Mouse (Mus musculus) thymus, postnatal 10 days (tissue): ENCODE results near the gene Emilin2.

Experiments
- DNase-seq, 2 experiments: peaks; one replicate each; pipeline ENCODE4 v3.0.0; 2021; ENCODE audit warnings: low spot score in 2 of 2

Emilin2 gene

DNA sequence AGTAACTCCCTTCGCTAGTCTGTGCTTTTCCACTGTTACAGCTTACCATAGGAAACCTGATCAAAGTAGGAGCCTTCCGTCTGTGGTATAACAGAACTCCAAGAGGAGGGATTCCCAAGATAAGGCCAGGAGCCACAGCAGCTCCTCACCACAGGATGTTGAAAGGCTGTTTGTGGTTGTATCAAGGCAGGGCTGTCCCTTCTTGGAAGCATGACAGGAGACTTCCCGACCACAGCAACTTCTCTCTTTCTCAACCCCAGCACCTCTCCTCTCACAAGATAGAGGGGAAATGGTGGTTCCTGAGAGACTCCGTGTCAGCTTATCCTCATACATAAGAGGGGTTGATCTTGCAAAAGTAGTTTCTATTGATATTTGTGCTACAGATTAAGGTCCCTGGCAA lies 47.0 kb downstream of the Emilin2 start:
- DNase-seq, result no peak

DNA sequence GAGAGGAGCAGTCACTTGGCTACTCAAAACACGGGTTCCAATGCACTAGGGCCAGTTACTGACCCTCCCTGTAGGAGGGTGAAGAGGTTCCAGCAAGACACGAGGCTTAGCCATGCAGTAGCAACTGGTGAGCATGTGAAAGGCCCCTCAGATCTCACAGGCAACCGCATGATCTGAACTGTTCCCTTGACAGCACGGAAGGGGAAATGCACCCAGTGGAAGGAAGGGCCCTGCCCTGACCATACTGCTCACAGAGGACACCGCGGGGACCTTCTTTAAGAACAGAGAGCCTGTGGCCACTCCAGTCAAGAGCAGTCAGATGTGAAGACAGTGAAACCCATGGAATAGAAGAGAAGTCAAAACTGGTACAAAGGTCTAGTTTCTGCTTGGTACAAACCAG lies 48.6 kb downstream of the Emilin2 start:
- DNase-seq, result no peak

DNA sequence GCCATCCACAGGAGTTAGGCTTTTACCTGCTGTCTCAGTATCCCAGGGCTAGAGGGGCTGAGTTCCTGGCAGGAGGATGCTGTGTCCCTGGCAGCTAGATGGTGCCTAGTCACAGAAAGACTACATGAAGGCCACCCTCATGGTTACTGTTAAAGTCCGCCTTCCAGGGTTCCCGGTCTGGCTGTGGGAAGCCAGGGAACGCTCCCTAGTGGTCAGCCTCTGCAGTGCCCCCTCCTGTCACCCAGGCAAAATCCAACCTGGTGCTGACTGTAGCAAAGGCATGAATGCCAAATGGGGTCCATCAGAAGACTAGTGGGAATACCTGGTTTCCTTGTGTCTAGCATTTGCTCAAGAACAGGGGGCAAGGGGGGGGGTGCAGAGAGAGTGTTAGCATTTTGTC lies 51.1 kb downstream of the Emilin2 start:
- DNase-seq, result no peak

DNA sequence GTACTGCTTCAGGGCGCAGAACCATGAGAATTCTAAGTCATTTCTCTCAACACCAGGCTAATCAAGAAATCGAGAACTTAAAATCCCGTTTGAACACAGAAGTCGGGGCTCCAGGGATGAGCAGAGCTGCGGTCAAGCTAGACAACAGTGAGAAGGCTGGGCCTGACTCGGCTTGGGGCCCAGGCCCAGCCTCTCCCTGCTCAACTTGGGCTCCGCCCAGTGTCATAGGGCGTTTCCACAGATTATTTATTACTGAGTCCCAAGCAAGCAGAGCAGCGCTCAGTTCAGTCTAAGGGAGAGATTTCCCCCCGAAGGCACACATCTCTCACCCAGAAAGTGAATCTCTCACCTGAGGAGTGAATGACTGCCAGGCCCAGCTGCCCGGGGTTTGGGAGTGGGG lies 52.1 kb downstream of the Emilin2 start:
- no peak for DNase-seq

DNA sequence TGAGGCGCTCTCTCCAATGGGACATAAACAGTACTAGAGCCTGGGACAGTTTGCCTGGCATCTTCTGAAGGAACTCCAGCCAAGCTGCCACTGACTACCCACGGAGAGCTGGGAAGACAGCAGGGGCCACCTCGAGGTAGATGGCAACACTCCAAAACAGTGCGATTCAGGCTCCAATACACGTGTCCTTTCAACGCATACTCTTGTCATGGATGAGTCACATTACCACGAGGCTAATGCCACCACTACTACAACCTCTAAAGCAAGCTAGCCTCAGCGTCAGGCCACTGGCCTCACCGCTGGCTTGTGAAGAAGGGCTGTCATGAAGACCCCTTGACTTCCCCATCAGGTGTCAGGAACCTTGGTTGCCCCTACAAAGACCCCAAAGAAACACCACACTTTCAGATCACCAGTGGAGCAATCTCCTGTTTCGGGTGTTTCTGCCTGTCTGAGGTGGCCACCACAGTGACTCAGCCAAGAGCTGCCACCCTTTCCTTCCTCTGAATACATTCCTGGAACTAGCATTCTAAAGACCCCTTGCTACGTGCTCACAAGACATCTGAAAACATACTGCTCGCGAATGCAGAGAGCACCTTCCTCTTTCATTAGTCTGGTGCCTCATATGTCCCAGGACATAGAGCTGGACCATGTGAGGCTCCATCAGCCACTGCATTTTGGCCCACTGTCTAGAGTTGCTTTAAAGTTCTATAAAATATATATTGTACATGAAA lies 54.8 kb downstream of the Emilin2 start:
- DNase-seq, result no peak

DNA sequence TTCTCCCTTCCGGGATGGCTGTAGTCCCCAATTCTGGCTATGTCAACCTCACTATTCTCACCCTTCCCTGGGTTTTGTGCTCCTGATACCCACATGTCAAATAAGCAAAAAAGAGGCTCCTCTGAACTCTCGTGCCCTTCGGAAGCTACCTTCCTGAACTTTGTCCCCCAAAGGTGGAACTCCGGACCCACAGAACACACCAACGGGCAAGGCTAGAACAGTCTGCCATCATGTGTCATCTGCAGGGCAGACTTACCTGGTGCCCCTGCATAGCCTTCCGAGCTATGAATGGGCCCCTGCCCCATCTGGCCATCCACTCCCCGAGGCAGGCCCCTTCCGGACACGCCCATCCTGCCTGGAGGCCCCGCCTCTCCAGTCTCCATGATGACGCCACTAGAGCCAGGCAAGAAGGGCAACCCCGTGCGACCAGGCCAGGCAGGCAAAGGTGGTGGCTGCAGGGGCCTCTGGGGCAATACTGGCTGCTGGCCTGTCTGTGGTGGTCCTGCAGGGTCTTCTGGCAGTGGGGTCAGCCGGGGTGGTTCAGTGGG lies 55.6 kb downstream of the Emilin2 start:
- no peak for DNase-seq

DNA sequence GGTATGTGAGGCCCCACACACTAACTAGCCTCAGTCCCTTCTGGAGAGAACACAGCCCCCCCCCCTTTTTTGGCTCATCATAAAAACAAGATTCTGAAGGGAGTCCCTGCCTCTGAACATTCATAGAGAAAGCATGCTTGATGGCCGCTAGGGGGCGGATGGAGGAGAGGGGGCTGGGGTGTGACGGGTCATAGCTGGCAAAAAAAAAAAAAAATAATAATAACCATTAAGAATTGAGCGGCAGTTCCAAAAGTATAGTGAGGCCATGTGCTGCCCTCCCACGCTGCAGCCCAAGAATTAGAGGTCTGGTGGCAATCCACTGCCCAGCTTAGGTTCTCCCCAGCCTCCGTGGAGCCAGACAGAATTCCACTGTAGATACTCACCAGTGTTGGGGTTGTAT lies 57.0 kb downstream of the Emilin2 start:
- DNase-seq, result peak in 1 of 2 experiments; percentile 29

DNA sequence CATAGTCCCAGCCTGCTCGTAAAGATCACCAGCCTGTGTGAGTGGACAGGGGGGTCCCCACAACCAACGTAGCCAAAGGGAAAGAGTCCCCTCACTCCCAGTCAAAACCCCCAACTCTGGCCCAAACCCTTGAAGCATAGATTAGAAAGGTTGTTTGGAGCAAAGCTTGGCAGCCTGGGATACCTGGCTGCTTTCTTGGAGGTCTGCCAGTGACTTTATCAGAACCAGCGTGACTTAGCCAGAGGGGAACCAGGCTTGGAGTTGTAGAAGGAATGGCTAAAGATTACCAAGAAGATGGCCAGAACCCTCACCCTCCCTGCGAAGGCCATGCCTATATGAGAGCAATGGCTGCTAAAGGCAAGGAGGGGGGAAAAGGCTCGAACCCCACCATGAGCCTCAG lies 57.7 kb downstream of the Emilin2 start:
- DNase-seq, result no peak

DNA sequence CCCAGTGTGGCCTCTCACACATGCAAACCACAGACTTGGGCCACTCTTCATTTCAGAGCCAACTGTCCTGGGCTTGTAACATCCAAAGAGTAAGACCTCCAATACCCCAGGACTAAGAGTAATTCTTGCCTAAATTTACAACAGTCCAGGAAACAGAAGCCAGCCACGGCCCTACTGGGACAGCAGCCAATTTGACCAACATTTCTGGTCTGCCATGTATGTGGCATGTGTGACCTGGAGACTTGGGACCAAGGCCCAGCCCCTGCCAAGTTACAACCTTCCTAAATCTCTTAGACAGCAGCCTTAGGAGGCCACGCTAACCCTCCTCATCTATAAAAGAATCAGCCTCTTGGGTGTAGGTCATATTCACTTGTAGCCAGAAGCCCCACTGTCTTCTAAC lies 58.4 kb downstream of the Emilin2 start:
- no peak for DNase-seq

DNA sequence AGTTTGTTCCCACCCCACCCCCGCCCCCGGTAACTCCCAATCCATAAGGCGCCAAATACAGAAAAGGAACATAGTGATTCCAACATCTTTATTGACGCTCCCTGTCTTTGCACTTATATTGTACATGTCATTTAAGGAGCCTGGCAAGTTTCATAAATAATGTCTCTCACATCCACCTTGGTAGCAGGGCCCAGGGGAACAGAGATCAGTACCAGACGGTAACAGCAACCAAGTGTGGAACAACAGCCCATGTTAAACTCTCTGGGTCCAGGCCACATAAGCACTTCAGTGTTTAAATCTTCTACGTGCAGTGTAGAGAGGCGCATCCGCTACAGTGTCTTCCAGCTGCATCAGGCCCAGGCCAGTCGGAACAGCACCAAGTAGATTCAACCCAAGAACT lies 59.7 kb downstream of the Emilin2 start:
- DNase-seq, result no peak

DNA sequence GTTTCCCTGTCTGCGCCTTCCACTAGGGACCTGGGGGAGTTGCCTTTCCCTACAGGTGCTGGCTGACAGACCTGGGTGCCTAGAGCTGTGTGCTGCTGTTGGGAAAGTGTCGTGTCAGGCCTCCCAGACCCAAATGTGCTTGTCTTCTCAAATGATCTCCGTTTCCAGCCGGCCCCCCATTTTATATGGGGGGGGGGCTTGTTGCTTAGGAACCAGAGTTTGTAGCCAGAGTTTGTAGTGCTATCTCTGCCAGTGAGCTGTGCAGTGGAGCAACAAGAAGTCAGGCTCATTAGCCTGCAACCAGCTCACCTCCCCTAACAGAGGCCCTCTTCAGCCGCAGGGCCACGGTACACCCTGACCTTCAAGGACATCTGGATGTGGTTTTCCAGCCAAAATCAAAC lies 60.2 kb downstream of the Emilin2 start:
- no peak for DNase-seq

DNA sequence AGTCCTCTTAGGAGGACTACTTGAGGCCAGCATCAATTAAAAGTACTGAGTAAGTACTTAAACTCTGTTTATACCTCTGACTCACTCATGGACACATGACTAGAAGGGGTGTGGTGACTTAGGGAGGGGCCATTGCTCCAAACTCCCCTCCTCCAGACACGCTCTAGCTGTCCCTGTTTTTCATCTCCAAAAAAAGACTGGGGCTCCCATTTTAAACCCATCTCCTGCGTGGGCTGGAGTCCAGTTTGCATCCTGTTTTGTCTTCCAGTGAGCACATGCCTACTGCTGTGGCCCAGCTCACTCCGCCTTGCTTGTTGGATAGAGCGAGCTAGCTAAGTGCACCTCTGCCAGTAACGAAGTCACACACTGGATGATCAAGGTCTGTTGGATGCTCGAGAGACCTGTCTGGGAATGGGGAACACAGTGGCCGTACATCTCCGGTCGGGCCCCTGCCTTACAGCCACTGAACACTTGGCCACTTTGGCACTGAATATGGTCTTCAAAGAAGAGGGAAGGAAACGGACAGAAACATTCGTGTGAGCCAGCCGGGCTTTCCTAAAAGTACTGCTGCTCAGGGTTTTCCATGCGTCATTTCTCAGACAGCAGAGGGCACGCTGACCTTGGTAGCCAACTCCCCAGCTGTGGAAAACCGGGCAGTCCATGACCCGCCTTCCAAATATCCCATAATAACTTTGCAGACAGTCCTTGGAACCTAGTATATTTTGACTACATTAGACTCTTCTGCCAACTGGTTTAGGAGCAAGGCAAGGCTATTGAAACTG lies 60.8 kb downstream of the Emilin2 start:
- no peak for DNase-seq

DNA sequence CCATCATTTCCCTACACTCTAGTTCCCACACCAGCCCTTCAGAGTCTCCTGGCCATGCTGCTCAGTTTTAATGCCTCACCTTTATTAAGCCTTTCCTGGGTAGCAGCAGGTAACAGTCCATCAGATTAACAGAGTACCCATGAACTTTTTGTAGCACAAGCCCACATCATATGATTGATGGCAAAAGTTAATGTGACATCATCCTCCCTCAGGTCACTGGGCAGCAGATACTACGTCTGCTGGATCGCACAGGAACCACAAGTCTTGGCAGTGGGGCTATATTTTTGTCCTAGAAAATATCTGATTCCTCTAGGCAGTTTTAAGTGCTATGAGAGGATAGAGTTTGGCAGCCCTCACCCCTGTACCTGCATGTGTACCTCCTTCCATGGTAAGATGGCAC lies 61.7 kb downstream of the Emilin2 start:
- no peak for DNase-seq

DNA sequence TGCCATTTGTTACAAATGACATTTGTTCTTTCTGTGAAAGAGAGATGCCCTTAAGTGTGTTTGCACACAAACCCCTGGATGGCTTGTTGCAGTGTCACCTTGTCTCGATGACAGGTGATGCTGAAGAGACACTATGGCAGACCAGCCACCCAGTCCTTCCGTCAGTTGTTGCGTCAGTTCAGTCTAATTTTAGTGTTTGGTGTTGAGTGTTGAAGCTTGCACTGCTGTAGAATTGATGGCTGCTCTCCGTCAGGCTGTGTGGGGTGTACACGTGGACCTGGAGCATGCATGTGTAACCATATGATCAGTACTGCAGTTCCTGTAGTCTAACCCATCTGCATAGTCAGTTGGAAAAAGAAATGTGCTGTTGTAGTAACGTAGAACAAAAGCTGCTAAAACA lies 62.8 kb downstream of the Emilin2 start:
- no peak for DNase-seq

DNA sequence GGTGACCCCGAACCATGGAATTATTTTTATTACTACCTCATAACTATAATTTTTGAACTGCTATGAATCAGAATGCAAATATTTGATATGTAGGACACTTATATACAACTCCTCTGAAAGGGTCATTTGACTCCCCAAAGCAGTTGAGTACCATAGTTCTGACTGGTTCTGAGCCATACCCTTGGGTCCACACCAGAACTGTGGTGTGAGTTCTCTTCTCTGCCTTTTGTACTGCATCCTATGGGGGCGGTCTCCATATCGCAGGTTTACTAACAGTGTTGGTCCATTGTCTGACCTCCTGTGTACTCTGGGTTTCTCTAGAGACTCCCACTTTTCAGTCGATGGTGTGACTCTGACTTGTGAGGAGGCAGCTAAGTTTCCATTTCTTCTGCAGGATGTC lies 65.8 kb downstream of the Emilin2 start:
- DNase-seq, result no peak

DNA sequence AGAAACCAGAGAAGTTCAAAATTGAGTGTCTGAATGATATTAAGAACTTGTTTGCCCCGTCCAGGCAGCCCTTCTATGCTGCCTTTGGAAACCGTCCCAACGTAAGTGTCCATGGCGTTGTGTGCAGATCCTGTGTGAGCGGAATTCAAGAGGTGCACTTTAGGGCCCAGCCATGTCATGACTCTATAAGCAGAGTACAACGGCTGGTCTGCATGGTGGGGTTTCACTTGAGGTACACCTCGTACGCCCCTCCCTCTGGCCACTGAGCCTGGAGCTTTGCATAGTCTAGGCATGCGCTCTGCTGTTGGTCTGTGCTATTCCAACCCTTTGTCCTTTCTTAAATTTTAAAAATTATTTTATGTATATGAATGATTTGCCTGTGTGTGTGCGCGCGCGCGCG lies 66.6 kb downstream of the Emilin2 start:
- no peak for DNase-seq

DNA sequence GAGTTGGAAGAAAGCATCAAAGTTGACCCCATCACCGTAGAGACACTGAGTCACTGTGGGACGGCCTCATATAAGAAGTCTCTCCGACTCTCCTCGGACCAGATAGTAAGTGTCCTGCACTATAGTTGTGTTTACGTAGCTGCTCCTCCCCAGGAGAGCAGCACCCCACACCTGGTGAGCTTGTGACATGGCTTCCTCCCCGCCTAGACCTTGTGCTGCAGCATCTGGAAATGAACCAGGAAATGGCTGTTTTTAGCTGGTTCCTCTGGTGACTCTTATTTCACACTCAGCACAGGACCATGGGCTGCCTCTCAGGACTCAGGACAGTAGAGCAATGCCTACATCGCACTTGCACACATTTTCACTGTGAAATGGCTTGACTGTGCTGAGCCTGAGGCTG lies 69.1 kb downstream of the Emilin2 start:
- DNase-seq, result no peak

DNA sequence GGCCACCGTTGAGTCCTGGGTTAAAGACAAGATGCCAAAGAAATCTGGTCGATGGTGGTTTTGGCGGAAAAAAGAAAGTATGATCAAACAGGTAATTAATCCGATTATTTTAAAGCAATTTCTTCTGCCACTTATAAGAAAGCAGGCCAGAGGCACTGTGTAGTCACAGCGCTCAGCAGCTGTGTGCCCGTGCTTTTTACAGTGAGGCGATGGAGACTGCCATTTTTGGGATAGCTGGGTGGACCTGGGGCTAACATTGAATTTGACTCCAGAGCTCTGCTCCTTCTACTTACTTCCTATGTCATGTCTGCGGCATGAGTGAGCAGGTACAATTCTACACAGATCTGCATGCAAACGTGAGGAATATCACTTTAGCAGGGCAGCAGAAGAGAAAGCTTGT lies 71.0 kb downstream of the Emilin2 start:
- DNase-seq, result no peak

DNA sequence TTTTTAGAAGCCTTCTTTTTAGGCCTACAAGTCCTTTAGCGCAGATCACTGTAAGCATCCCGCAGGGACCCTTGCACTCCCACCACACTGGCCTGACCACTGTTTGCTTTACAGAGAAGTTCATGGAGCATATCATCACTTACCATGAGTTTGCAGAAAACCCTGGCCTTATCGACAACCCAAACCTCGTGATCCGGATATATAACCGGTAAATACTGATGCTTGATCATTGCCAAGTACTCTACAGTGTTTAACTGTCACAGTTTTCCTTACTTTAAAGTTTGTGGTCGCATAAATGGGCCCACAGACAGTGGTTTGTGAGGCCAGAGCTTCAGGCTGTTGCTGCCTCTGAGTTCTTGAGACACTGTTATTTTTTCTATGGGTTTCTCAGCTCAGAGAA lies 73.3 kb downstream of the Emilin2 start:
- DNase-seq, result no peak

DNA sequence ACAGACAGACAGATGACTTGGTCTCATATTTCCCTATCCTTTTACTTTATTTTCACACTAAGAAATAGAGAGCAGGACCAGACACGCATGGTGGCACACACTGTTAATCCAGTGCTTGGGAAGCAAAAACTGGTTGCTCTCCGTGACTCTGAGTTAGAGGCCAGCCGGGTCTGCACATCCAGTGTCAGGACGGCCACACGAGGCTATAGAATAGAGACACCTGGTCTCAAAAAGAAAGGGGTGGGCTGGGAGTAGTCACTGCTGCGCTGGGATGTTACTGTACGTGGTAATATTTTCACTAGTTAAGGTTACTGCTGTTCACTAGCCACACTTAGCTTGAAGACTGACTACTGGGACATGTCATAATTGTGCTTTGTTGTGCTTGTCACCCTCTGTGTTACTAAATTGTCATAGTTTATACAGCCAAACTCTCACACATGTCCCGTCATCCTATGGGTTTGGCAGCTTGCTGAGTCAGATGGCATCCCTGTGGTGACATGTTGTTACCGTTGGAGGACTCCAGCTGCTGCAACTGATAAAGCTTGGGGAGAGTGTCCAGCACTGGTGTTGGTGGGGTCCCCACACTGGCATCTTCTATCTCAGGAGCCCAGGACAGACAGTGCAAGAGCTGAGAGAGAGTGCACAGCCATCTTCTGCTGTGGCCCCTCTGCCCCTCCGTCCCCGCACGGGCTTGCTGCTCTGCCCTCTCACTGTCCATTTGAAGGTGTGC lies 76.4 kb downstream of the Emilin2 start:
- DNase-seq, result no peak

DNA sequence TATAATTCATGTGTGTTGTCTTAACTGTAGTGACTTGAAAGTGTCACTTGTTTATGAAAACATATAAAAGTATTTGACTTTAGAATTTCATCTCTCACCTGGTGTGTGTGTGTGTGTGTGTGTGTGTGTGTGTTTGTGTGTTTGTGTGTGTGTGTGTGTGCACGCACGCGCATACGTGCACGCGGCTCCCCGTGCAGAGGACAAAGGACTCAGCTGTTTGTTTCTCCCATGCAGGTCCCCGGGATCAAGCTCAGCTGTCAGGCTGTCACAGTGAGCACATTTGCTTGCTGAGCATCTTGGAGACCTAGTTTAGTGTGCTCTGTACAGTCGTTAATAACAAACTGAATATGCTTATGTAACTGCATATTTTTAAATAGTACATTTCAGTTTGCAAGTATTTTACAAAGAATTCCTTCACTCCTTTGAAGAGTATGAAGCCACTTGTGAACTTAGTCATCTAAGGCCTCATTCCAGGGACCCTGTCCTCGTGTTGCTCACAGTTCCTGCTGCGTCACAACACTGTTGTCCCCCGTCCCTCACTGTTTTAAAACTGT lies 77.7 kb downstream of the Emilin2 start:
- no peak for DNase-seq

DNA sequence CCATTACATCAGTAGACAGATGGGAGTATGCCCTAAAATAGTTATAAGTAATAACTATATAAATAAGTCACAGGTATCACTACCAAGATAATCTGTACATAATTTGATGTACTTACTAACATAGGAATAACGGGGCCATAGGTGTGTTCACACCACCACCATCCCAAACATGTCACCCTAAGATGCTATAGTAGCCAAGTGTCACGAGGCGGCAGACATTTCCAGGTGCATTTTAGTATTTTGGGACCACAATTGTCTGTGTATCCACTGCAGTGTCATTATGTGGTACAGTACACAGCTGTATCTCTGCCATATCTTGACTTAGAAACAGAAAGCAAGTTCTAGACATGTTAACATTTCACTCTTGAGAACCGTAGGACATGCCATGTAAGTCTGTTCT lies 78.6 kb downstream of the Emilin2 start:
- no peak for DNase-seq
